Mouse (Mus musculus) liver, postnatal 0 days (tissue): Measurements from ENCODE around the gene Mmp23.

ENCODE experiments used
- CTCF ChIP-seq: sonication (generic); IDR thresholded peaks from 2 replicates; pipeline ENCODE4 v1.5.1; 2016; ENCODE audit warnings: antibody characterized with exemption, low read depth
- EP300 ChIP-seq: IDR thresholded peaks from 2 replicates; pipeline ENCODE4 v1.6.1; 2016; ENCODE audit warnings: antibody characterized with exemption, low read depth, mild to moderate bottlenecking

DNA sequence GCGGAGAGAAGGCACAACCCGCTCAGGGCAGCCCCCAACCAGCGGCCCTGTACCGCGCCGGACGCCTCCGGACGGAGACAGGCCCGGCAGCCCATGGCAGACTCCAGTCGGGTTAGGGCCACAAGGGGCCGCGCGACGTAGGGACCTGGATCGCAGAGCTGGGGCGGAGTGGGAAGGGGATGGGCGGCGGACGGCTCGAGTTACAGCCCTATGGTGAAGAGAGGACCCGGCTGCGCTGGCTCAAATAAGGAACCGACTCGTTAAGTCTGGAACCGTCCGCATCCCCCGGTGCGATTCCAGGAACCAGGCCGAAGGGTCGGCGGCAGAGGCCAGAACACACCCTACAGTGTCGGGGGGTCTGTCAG, at the start of gene Mmp23:
- TF ChIP-seq CTCF = peak; percentile 11; the same call in 1 of the 2 replicates
- no peak for TF ChIP-seq EP300
